Mouse (Mus musculus) limb, embryonic 14.5 days (tissue): ENCODE data around the gene Nsmce4a. TPM values are rescaled to one million over a fixed set of nuclear protein-coding genes. Genes with fewer than 3 reads are reported as not detected.
"Not testable (repeated sequence)": the region's sequence is repeated elsewhere in the genome, so short reads cannot be mapped to it uniquely, and the experiment has no call there.

Experiments
- ATAC-seq: fragments of 200-750 bp; cut with Nextera tagmentation; 2 replicates; pipeline ENCODE4 v1.8.0; 2017; ENCODE audit warnings: low read depth, moderate number of reproducible peaks, moderate TSS enrichment; ENCODE audit not compliant: low FRiP score
- DNase-seq: peaks from one replicate; pipeline ENCODE4 v3.0.0-alpha.2; 2015; ENCODE audit warnings: low spot score
- H3K27ac ChIP-seq: fragments of 300-500 bp; sonication (generic); replicated peaks from 2 replicates; pipeline ENCODE4 v1.5.1; 2014; ENCODE audit warnings: low read depth, mild to moderate bottlenecking, low read length, moderate library complexity, mixed read lengths
- H3K27me3 ChIP-seq: fragments of 300-500 bp; sonication (generic); 2 replicates; pipeline ENCODE4 v1.6.1; 2014; ENCODE audit warnings: low read length, mixed read lengths; ENCODE audit not compliant: control insufficient read depth, insufficient read depth
- H3K36me3 ChIP-seq: fragments of 300-500 bp; sonication (generic); 2 replicates; pipeline ENCODE4 v1.6.1; 2014; ENCODE audit warnings: mild to moderate bottlenecking, low read length, moderate library complexity, mixed read lengths; ENCODE audit not compliant: control insufficient read depth, insufficient read depth
- H3K4me1 ChIP-seq: fragments of 300-500 bp; sonication (generic); 2 replicates; pipeline ENCODE4 v1.6.1; 2014; ENCODE audit warnings: antibody characterized with exemption, low read length, mixed read lengths; ENCODE audit not compliant: control insufficient read depth, insufficient read depth
- H3K4me2 ChIP-seq: fragments of 300-500 bp; sonication (generic); replicated peaks from 2 replicates; pipeline ENCODE4 v1.6.1; 2014; ENCODE audit warnings: low read depth, mild to moderate bottlenecking, low read length, moderate library complexity; ENCODE audit not compliant: severe bottlenecking
- H3K4me3 ChIP-seq: fragments of 300-500 bp; sonication (generic); replicated peaks from 2 replicates; pipeline ENCODE4 v1.5.1; 2014; ENCODE audit warnings: low read length
- H3K9ac ChIP-seq: fragments of 300-500 bp; sonication (generic); 2 replicates; pipeline ENCODE4 v1.6.1; 2014; ENCODE audit warnings: mild to moderate bottlenecking, low read depth, low read length, moderate library complexity; ENCODE audit not compliant: severe bottlenecking
- H3K9me3 ChIP-seq: fragments of 300-500 bp; sonication (generic); 2 replicates; pipeline ENCODE4 v1.6.1; 2016; ENCODE audit warnings: low read length; ENCODE audit not compliant: control insufficient read depth
- POLR2A ChIP-seq: fragments of 200-500 bp; IDR thresholded peaks from 2 replicates; pipeline ENCODE4 v1.8.0; 2012; ENCODE audit warnings: inconsistent platforms, mild to moderate bottlenecking, moderate library complexity, borderline replicate concordance; ENCODE audit not compliant: insufficient read depth, insufficient read length; ENCODE audit errors: extremely low read depth
- WGBS: fragments of 180-500 bp; shearing (Covaris S2); extraction: QIAGEN DNeasy Blood & Tissue Kit; methylation state at CpG from one replicate; pipeline ENCODE4 v1.1.7; 2014; 5-methylcytosine and 5-hydroxymethylcytosine counted together
- polyA plus RNA-seq, 2 experiments: library from polyadenylated mRNA; depleted of rRNA in 1 of 2; stranded (reverse) in 1 of 2; unstranded in 1 of 2; fragments of >200 nt; fragmentation: Nextera tagmentation in 1 of 2; extraction: Ambion mirVana in 1 of 2; gene quantifications; 2 replicates each; pipeline versions ENCODE4 v1.2.1 to v1.2.3; 2012 to 2014

Gene Nsmce4a
- polyA plus RNA-seq, 2 experiments = 88.8 to 164 TPM

DNA sequence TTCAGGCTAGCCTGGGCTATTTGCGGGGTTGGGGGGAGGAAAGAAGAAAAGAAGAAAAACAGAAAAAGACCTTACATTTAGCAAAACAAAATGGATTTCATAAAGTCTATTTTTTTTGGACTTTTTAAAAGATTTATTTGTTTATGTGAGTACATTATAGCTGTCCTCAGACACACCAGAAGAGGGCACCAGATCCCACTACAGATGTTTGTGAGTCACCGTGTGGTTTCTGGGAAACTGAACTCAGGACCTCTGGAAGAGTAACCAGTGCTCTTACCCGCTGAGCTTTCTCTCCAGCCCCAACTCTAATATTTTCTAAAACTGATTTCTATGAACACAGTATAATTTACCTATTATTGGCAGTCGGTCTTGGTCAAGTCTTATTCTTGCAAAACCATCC, 37.7 kb downstream of the Nsmce4a start:
- Histone ChIP-seq H3K4me3 (no peak overlapping the region), H3K27ac (no peak overlapping the region), H3K9me3 (no peaks in the 10 kb centered on the region), H3K4me2 (no peak overlapping the region), H3K9ac (no peak overlapping the region), H3K27me3 (no peaks in the 10 kb centered on the region), H3K4me1 (no peaks in the 10 kb centered on the region), H3K36me3 (peaks cover 81% of the 10 kb centered on the region)
- no peak for TF ChIP-seq POLR2A
- 93% methylated on average over 4 of the region's 4 CpGs for WGBS
- DNase-seq (no peak), ATAC-seq (no peak)

DNA sequence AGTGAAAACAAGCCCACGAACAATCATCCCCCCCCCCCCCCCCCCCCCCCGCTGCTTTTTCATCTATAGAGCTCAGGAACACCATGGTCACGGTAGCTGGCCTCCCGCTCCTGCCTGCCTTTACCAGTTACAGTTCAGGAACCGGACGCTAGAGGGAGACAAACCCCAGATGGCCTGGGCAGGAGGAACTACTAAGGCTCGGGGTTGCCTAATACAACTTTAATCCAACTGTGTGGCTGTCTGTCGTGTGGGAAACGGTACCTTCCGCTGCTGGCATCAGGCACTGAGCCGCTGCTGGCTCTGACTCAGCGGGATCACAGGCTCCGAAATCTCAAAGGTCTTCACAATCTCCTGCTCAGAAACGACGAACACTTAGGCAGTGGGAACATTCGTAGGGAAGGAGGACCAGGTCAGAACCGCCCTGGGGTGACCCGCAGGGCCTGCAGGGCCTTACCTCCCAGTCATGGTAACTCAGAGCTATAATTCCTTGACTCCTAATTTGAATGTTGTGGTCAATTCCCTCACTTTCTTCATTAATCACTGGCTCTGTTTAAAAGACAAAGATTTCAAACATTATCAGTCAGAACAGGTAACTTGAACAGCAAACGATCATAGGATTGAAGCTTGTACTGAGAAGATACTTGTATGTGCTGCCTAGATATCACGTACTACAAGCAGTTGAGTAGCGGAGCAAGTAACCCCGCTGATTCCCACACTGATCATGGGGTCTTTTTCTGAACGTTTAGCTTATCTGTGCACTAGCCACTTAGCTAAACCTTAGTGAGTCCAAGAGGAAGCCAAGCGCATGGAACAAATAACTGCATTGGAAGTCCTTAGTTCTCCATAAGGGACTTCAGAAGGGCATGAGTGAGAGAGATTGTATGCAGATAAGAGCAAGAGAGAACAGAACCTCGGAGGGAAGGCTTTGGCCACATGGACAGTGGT, 39.3 kb downstream of the Nsmce4a start:
- Histone ChIP-seq H3K27ac (no peak overlapping the region), H3K27me3 (no peaks in the 10 kb centered on the region), H3K9me3 (no peaks in the 10 kb centered on the region), H3K4me2 (no peak overlapping the region), H3K4me1 (no peaks in the 10 kb centered on the region), H3K9ac (no peak overlapping the region), H3K4me3 (no peak overlapping the region), H3K36me3 (peaks cover 74% of the 10 kb centered on the region)
- WGBS = 49% methylated on average over 25 of the region's 25 CpGs
- no peak for TF ChIP-seq POLR2A
- DNase-seq (peak; percentile 82), ATAC-seq (peak; percentile 85)

DNA sequence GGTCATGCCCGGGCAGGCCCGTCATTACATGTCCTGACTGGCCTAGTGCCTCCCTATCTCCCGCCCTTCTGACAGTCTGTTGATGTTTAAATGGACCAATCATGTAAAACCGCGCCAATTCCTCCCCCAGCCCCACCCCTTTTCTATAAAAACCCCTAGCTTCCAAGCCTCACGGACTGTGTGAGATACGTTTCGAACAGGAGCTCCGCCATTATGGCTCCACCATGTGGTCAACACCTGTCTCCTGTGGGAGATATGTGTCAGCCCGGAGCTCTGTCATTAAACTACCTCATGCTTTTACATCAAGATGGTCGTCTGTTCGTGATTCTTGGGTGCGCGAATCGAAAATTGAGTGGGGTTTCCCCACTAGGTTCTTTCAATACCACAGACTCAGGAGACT, 41.8 kb downstream of the Nsmce4a start:
- not testable (repeated sequence) for H3K9me3 ChIP-seq, H3K4me2 ChIP-seq, H3K27ac ChIP-seq, H3K9ac ChIP-seq, H3K4me1 ChIP-seq, DNase-seq, H3K27me3 ChIP-seq, H3K4me3 ChIP-seq, ATAC-seq
- peaks cover 51% of the 10 kb centered on the region for H3K36me3 ChIP-seq
- WGBS = 86% methylated on average over 13 of the region's 15 CpGs

DNA sequence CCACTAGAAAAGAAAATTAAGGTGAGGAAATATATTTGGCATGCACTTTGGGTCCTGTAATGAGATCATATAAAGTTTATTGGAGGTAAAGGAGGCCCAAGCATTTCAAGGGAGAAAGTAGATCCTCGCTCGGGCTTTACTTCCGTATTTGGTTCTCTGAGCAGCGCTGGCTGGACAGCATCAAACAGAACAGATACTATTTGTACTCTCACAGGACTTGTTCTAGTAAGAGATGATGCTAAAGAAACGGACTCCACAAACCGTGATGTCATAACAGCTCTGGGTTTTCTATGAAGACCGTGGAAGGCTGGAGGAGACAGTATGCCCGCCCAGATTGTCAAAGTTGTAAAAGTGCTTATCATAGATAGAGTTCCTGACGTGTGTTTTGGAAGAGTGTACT, 45.6 kb downstream of the Nsmce4a start:
- Histone ChIP-seq H3K36me3 (peaks cover 23% of the 10 kb centered on the region), H3K9me3 (no peaks in the 10 kb centered on the region), H3K4me2 (no peak overlapping the region), H3K4me3 (no peak overlapping the region), H3K27ac (no peak overlapping the region; the same call in 1 of the 2 replicates), H3K9ac (no peak overlapping the region), H3K27me3 (no peaks in the 10 kb centered on the region), H3K4me1 (0 out of 2 replicates have a peak, but pooled peaks cover 5% of the 10 kb centered on the region)
- ATAC-seq (no peak), DNase-seq (no peak)
- TF ChIP-seq POLR2A = no peak
- WGBS = 53% methylated on average over 9 of the region's 9 CpGs

DNA sequence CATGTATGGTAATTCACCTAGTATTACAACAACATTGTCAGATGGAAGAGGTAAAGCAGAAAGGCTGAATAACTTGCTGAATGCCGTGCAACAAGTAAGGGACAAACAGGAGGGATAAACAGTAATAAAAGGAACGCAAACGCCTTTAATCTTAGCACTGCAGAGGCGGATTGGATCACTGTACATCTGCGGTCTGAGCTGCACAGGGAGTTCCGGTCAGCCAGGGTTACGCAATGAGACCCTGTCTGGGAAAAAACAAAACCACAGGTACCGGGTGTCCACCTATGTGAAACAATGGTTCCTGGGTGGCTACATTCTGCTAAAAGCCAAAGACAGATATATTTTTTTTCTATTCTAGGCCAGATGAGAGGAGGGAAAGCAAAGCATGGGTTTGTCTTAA, 49.5 kb downstream of the Nsmce4a start:
- ATAC-seq = no peak
- Histone ChIP-seq H3K4me2 (no peak overlapping the region), H3K27ac (no peak overlapping the region), H3K4me1 (peaks cover 8% of the 10 kb centered on the region), H3K9me3 (no peaks in the 10 kb centered on the region), H3K9ac (no peak overlapping the region), H3K4me3 (no peak overlapping the region), H3K27me3 (no peaks in the 10 kb centered on the region), H3K36me3 (no peaks in the 10 kb centered on the region)
- no peak for DNase-seq
- 90% methylated on average over 8 of the region's 8 CpGs for WGBS
- TF ChIP-seq POLR2A = no peak
